Mouse (Mus musculus): ENCODE data around the gene 0610037L13Rik. TPM values are rescaled to one million over a fixed set of nuclear protein-coding genes. Genes with fewer than 3 reads are reported as not detected.
A peak's percentile ranks its signal among the peaks of the same experiment; 100 is the strongest.

The 0610037L13Rik gene
- polyA plus RNA-seq, 1 experiment, result 15.0 TPM

DNA sequence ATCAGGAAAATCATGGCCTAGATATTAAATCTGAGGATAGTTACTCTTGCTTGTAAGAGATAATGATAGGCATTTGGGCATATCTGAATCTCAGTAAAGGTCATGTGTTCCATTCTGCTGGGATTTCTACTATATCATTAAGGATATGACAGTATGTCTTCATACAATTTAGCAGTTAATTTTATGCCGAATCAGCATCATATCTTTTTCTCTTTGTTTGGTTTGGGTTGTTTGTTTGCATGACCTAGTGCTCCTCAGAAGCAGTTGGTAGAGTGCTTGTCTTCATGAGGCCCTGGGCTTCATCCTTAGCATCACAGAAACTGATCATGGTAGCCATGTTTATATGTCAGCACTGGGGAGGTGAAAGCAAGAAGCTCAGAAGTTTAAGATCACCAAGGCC, 8.0 kb upstream of the 0610037L13Rik start:
- WGBS, result 88% methylated on average over 1 of the region's 1 CpGs
- Histone ChIP-seq H3K27ac (ENCODE audit: insufficient read depth, low read length) (no peak overlapping the region), H3K27me3 (ENCODE audit: control insufficient read depth, insufficient read depth, low read length) (no peaks in the 10 kb centered on the region), H3K36me3 (ENCODE audit: control insufficient read depth, insufficient read depth, low read length) (peaks cover 15% of the 10 kb centered on the region), H3K4me3 (ENCODE audit: extremely low read depth, insufficient read depth, insufficient read length) (no peak overlapping the region), H3K4me1 (ENCODE audit: control insufficient read depth, insufficient read depth, insufficient read length) (peaks cover 5% of the 10 kb centered on the region; the same call in 1 of the 2 replicates)
- DNase-seq (ENCODE audit: low read depth in 1 of 2, low spot score in 2 of 2), result no peak
- TF ChIP-seq CTCF (IDR thresholded peaks at IDR 0.05; ENCODE audit: extremely low read depth, insufficient read depth, insufficient read length, insufficient replicate concordance) (no peak), POLR2A (IDR thresholded peaks at IDR 0.05; ENCODE audit: low read depth, low read length) (no peak)

- WGBS, result 94% methylated on average over 7 of the region's 7 CpGs
- no peak for DNase-seq (ENCODE audit: low read depth in 1 of 2, low spot score in 2 of 2)
- no peak overlapping the region for H3K4me3 ChIP-seq (ENCODE audit: extremely low read depth, insufficient read depth, insufficient read length)
- H3K27me3 ChIP-seq (ENCODE audit: control insufficient read depth, insufficient read depth, low read length), result no peaks in the 10 kb centered on the region
- no peak for TF ChIP-seq POLR2A (IDR thresholded peaks at IDR 0.05; ENCODE audit: low read depth, low read length)
- H3K27ac ChIP-seq (ENCODE audit: insufficient read depth, low read length), result no peak overlapping the region
- H3K36me3 ChIP-seq (ENCODE audit: control insufficient read depth, insufficient read depth, low read length), result peaks cover 16% of the 10 kb centered on the region
- peaks cover 2% of the 10 kb centered on the region; the same call in 1 of the 2 replicates for H3K4me1 ChIP-seq (ENCODE audit: control insufficient read depth, insufficient read depth, insufficient read length)
Observed at GRCm38 (mm10) chr4:107886371-107886770, 3.2 kb upstream of the 0610037L13Rik start.

GRCm38 (mm10) chr4:107889385-107889730, 255 bp upstream of the 0610037L13Rik start:
- Histone ChIP-seq H3K27ac (ENCODE audit: insufficient read depth, low read length) (peak overlapping the region; percentile 58), H3K36me3 (ENCODE audit: control insufficient read depth, insufficient read depth, low read length) (peaks cover 9% of the 10 kb centered on the region), H3K27me3 (ENCODE audit: control insufficient read depth, insufficient read depth, low read length) (no peaks in the 10 kb centered on the region), H3K4me3 (ENCODE audit: extremely low read depth, insufficient read depth, insufficient read length) (peak overlapping the region; percentile 71), H3K4me1 (ENCODE audit: control insufficient read depth, insufficient read depth, insufficient read length) (peaks cover 2% of the 10 kb centered on the region; the same call in 1 of the 2 replicates)
- TF ChIP-seq CTCF (IDR thresholded peaks at IDR 0.05; ENCODE audit: extremely low read depth, insufficient read depth, insufficient read length, insufficient replicate concordance) (no peak), POLR2A (IDR thresholded peaks at IDR 0.05; ENCODE audit: low read depth, low read length) (no peak)
- 1% methylated on average over 12 of the region's 12 CpGs for WGBS
- DNase-seq (ENCODE audit: low read depth in 1 of 2, low spot score in 2 of 2), result peak in 1 of 2 experiments; percentile 11

DNA sequence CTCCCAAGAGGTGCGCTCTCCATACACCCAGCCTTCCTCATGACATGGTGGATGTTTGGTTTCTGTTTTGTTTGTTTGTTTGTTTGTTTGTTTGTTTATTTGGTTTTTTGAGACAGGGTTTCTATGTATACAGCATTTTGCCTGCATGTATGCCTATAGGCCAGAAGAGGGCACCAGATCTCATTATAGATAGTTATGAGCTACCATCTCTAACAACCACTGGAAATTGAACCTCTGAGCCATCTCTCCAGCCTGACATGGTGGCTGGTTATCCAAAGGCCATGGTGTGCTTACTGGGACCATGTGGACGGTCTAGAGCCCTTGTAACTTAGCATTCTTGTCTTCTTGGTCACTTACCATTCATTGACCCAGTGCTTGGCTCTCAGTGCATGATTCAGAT, 3.0 kb downstream of the 0610037L13Rik start:
- Histone ChIP-seq H3K4me1 (ENCODE audit: control insufficient read depth, insufficient read depth, insufficient read length) (peaks cover 2% of the 10 kb centered on the region; the same call in 1 of the 2 replicates), H3K27ac (ENCODE audit: insufficient read depth, low read length) (no peak overlapping the region), H3K36me3 (ENCODE audit: control insufficient read depth, insufficient read depth, low read length) (peaks cover 13% of the 10 kb centered on the region), H3K4me3 (ENCODE audit: extremely low read depth, insufficient read depth, insufficient read length) (no peak overlapping the region), H3K27me3 (ENCODE audit: control insufficient read depth, insufficient read depth, low read length) (no peaks in the 10 kb centered on the region)
- DNase-seq (ENCODE audit: low read depth in 1 of 2, low spot score in 2 of 2), result no peak
- TF ChIP-seq POLR2A (IDR thresholded peaks at IDR 0.05; ENCODE audit: low read depth, low read length), result no peak
- TF ChIP-seq CTCF (IDR thresholded peaks at IDR 0.05; ENCODE audit: extremely low read depth, insufficient read depth, insufficient read length, insufficient replicate concordance), result no peak
- 87% methylated on average over 2 of the region's 2 CpGs for WGBS

DNA sequence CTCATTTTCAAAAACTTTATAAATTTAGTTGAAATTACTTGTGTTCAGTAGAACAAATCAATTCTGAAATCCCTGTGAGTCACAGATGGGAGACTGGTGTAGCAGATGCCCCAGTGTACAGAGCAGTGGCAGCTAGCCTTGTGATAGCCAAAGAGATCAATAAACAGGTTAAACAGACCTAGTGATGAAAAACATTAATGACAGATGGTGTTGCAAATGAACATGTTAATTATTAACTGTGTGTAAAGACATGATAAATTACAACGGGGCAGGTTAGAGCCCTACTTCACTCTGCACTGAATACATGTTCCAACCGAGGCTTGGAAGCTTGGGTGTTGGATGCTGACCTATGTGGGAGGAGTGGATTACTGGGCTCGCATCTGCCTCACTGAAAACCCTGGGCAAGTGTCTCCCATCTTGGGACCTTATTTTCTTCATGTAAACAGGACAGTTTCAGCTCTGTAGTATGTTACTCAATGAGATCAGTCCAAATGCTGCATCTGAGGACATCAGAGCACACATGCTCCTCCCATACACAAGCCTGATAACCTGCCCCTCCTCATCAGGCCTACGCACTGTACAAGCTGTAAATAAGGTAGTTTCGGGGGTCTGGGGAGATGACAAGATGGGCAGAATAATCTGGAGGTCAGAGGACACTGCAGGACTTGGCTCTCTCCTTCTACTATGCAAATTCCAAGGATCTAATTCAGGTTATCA, 9.8 kb downstream of the 0610037L13Rik start:
- TF ChIP-seq POLR2A (IDR thresholded peaks at IDR 0.05; ENCODE audit: low read depth, low read length), result no peak
- Histone ChIP-seq H3K4me3 (ENCODE audit: extremely low read depth, insufficient read depth, insufficient read length) (no peak overlapping the region), H3K36me3 (ENCODE audit: control insufficient read depth, insufficient read depth, low read length) (peaks cover 17% of the 10 kb centered on the region), H3K27me3 (ENCODE audit: control insufficient read depth, insufficient read depth, low read length) (no peaks in the 10 kb centered on the region), H3K27ac (ENCODE audit: insufficient read depth, low read length) (no peak overlapping the region), H3K4me1 (ENCODE audit: control insufficient read depth, insufficient read depth, insufficient read length) (no peaks in the 10 kb centered on the region)
- WGBS, result 91% methylated on average over 5 of the region's 5 CpGs
- DNase-seq (ENCODE audit: low read depth in 1 of 2, low spot score in 2 of 2), result no peak

- DNase-seq (ENCODE audit: low read depth in 1 of 2, low spot score in 2 of 2), result no peak
- H3K36me3 ChIP-seq (ENCODE audit: control insufficient read depth, insufficient read depth, low read length), result peaks cover 15% of the 10 kb centered on the region
- H3K4me1 ChIP-seq (ENCODE audit: control insufficient read depth, insufficient read depth, insufficient read length), result no peaks in the 10 kb centered on the region
- H3K27ac ChIP-seq (ENCODE audit: insufficient read depth, low read length), result no peak overlapping the region
- WGBS, result 97% methylated on average over 3 of the region's 3 CpGs
- TF ChIP-seq POLR2A (IDR thresholded peaks at IDR 0.05; ENCODE audit: low read depth, low read length) (no peak), CTCF (IDR thresholded peaks at IDR 0.05; ENCODE audit: extremely low read depth, insufficient read depth, insufficient read length, insufficient replicate concordance) (no peak)
- no peak overlapping the region for H3K4me3 ChIP-seq (ENCODE audit: extremely low read depth, insufficient read depth, insufficient read length)
- no peaks in the 10 kb centered on the region for H3K27me3 ChIP-seq (ENCODE audit: control insufficient read depth, insufficient read depth, low read length)
Observed at GRCm38 (mm10) chr4:107900206-107900605, 10.6 kb downstream of the 0610037L13Rik start.

DNA sequence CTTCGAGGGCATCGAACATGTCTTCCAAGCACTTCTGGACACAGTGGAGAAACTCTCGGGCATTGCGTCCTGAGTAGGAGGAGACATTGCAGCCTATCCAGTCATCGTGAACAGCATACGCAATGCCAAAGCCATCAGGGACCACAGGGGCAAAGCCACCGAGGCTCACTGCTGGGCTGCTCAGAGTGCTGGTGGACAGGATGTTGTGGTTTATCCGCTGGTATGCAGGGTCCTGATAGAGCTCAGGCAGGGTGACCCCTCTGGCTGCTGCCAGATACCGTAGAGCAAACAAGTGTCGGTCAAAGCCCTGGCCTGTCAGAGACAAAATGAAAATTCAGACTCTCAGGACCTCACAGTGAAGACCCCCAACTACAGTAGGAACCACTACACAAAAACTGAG, 14.6 kb downstream of the 0610037L13Rik start:
- H3K36me3 ChIP-seq (ENCODE audit: control insufficient read depth, insufficient read depth, low read length), result peaks cover 16% of the 10 kb centered on the region
- H3K27ac ChIP-seq (ENCODE audit: insufficient read depth, low read length), result no peak overlapping the region
- WGBS, result 87% methylated on average over 10 of the region's 10 CpGs
- TF ChIP-seq CTCF (IDR thresholded peaks at IDR 0.05; ENCODE audit: extremely low read depth, insufficient read depth, insufficient read length, insufficient replicate concordance) (no peak), POLR2A (IDR thresholded peaks at IDR 0.05; ENCODE audit: low read depth, low read length) (no peak)
- H3K4me3 ChIP-seq (ENCODE audit: extremely low read depth, insufficient read depth, insufficient read length), result no peak overlapping the region
- DNase-seq (ENCODE audit: low read depth in 1 of 2, low spot score in 2 of 2), result no peak
- H3K27me3 ChIP-seq (ENCODE audit: control insufficient read depth, insufficient read depth, low read length), result no peaks in the 10 kb centered on the region
- no peaks in the 10 kb centered on the region for H3K4me1 ChIP-seq (ENCODE audit: control insufficient read depth, insufficient read depth, insufficient read length)

Data from spleen, adult 2 months (tissue).